Comparison of ENCODE assay signal across 16 mouse cellular contexts in the genomic region with DNA sequence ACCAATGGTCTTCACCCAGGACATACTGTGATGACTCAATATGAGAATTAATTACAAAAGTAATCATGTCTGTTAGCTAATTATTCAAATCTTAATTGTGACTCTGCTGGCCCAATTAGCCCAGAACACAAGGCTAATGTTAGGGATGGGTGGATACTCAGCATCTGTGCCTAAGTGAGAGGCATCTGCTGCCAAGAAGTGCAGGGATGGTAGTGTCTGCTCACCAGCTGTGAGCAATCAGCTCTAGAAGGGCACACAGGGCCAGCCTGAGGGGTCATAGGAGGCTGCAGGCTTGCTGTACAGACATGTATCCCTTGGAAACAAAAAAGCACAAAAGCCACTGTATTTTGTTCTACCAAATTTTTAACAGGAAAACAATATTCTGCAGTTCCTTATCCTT.
DNase-seq lines count a peak whose midpoint lies in the region; ATAC-seq lines count a peak whose summit lies in the region.
"Had no signal": no experiment of that assay in that cellular context is flagged by ENCODE, and none has a peak within 500 bp of the region (broad histone marks: within the 10 kb centered on the region; RNA-seq: fewer than 3 reads in every experiment).

No protein-coding gene starts in this region.

- peak; percentile 63; the same call in 1 of the 2 replicates for ATAC-seq in forebrain, embryonic 12.5 days (ENCODE audit: low FRiP score)
- ATAC-seq in embryonic facial prominence, embryonic 11.5 days (replicated peaks; ENCODE audit: insufficient number of reproducible peaks, low FRiP score, low TSS enrichment, low read depth), result no peak
- ATAC-seq in hindbrain, embryonic 14.5 days (ENCODE audit: low FRiP score), result peak; percentile 87
- ATAC-seq in kidney, embryonic 14.5 days (ENCODE audit: low FRiP score, low TSS enrichment), result no peak

- H3K4me1 ChIP-seq in forebrain, embryonic 12.5 days, result no peaks in the 10 kb centered on the region
- H3K4me1 ChIP-seq in forebrain, embryonic 10.5 days, result no peaks in the 10 kb centered on the region
- no peaks in the 10 kb centered on the region for H3K4me1 ChIP-seq in embryonic facial prominence, embryonic 11.5 days (ENCODE audit: control insufficient read depth, insufficient read depth, low read length)
- H3K4me1 ChIP-seq in hindbrain, embryonic 14.5 days (replicated peaks; ENCODE audit: control insufficient read depth, insufficient read depth, low read length), result no peaks in the 10 kb centered on the region
- H3K4me1 ChIP-seq in kidney, embryonic 14.5 days (ENCODE audit: control insufficient read depth, insufficient read depth, low read length), result no peaks in the 10 kb centered on the region
- H3K4me1 ChIP-seq: embryonic facial prominence, embryonic 15.5 days; heart, embryonic 12.5 days; liver, embryonic 13.5 days; megakaryocyte, embryonic 14.5 days had no signal

- no peak for DNase-seq in forebrain, embryonic 10.5 days (ENCODE audit: extremely low spot score, low spot score)
- DNase-seq in brain, adult 2 months (ENCODE audit: low read depth, low spot score), result peak; percentile 53
- peak; percentile 7 for DNase-seq in embryonic facial prominence, embryonic 11.5 days (ENCODE audit: low spot score)
- no peak for DNase-seq in hindbrain, embryonic 14.5 days (ENCODE audit: low spot score)
- DNase-seq in layer of hippocampus, postnatal 36 days, result no peak
- DNase-seq in urinary bladder, postnatal 36 days (ENCODE audit: low spot score in 2 of 2), result no peak
- DNase-seq: gastrocnemius, postnatal 25 days; kidney, adult 8-10 months; kidney, postnatal 4 days; liver, embryonic 13.5 days had no signal

- no peak overlapping the region for H3K9ac ChIP-seq in forebrain, embryonic 12.5 days
- H3K9ac ChIP-seq in embryonic facial prominence, embryonic 11.5 days (replicated peaks; ENCODE audit: low read length), result no peak overlapping the region
- no peak overlapping the region for H3K9ac ChIP-seq in hindbrain, embryonic 14.5 days
- no peak overlapping the region for H3K9ac ChIP-seq in kidney, embryonic 14.5 days (ENCODE audit: low read depth, low read length)
- H3K9ac ChIP-seq: embryonic facial prominence, embryonic 15.5 days; heart, embryonic 12.5 days; liver, embryonic 13.5 days had no signal

- no peaks in the 10 kb centered on the region for H3K27me3 ChIP-seq in forebrain, embryonic 12.5 days
- H3K27me3 ChIP-seq in forebrain, embryonic 10.5 days (ENCODE audit: poor library complexity, severe bottlenecking), result no peaks in the 10 kb centered on the region
- H3K27me3 ChIP-seq in embryonic facial prominence, embryonic 11.5 days (ENCODE audit: control insufficient read depth, insufficient read depth, low read length), result no peaks in the 10 kb centered on the region
- H3K27me3 ChIP-seq in hindbrain, embryonic 14.5 days (ENCODE audit: control insufficient read depth, insufficient read depth, low read length), result no peaks in the 10 kb centered on the region
- no peaks in the 10 kb centered on the region for H3K27me3 ChIP-seq in kidney, embryonic 14.5 days (ENCODE audit: control insufficient read depth, insufficient read depth, low read length)
- H3K27me3 ChIP-seq: embryonic facial prominence, embryonic 15.5 days; heart, embryonic 12.5 days; liver, embryonic 13.5 days; megakaryocyte, embryonic 14.5 days had no signal

- no peak overlapping the region for H3K4me3 ChIP-seq in forebrain, embryonic 12.5 days (replicated peaks)
- no peak overlapping the region for H3K4me3 ChIP-seq in forebrain, embryonic 10.5 days
- H3K4me3 ChIP-seq in embryonic facial prominence, embryonic 11.5 days (ENCODE audit: low read depth, low read length), result no peak overlapping the region
- no peak overlapping the region for H3K4me3 ChIP-seq in hindbrain, embryonic 14.5 days (replicated peaks; ENCODE audit: low read length)
- H3K4me3 ChIP-seq in kidney, embryonic 14.5 days (ENCODE audit: low read length), result no peak overlapping the region
- H3K4me3 ChIP-seq: embryonic facial prominence, embryonic 15.5 days; heart, embryonic 12.5 days; liver, embryonic 13.5 days; megakaryocyte, embryonic 14.5 days; myocyte had no signal

- no peak overlapping the region for H3K4me2 ChIP-seq in forebrain, embryonic 12.5 days
- no peak overlapping the region for H3K4me2 ChIP-seq in embryonic facial prominence, embryonic 11.5 days (ENCODE audit: low read depth, low read length)
- H3K4me2 ChIP-seq in hindbrain, embryonic 14.5 days (replicated peaks), result no peak overlapping the region
- H3K4me2 ChIP-seq in kidney, embryonic 14.5 days (replicated peaks; ENCODE audit: low read depth, low read length), result no peak overlapping the region
- H3K4me2 ChIP-seq: embryonic facial prominence, embryonic 15.5 days; heart, embryonic 12.5 days; liver, embryonic 13.5 days had no signal

- H3K27ac ChIP-seq in forebrain, embryonic 12.5 days, result no peak overlapping the region
- H3K27ac ChIP-seq in forebrain, embryonic 10.5 days, result no peak overlapping the region
- H3K27ac ChIP-seq in embryonic facial prominence, embryonic 11.5 days (replicated peaks; ENCODE audit: low read depth, low read length), result no peak overlapping the region
- no peak overlapping the region for H3K27ac ChIP-seq in hindbrain, embryonic 14.5 days
- no peak overlapping the region for H3K27ac ChIP-seq in kidney, embryonic 14.5 days (ENCODE audit: low read depth, low read length)
- H3K27ac ChIP-seq: embryonic facial prominence, embryonic 15.5 days; liver, embryonic 13.5 days had no signal

- H3K36me3 ChIP-seq in forebrain, embryonic 12.5 days (replicated peaks), result no peaks in the 10 kb centered on the region
- H3K36me3 ChIP-seq in forebrain, embryonic 10.5 days (replicated peaks), result no peaks in the 10 kb centered on the region
- no peaks in the 10 kb centered on the region for H3K36me3 ChIP-seq in embryonic facial prominence, embryonic 11.5 days (replicated peaks; ENCODE audit: control insufficient read depth, insufficient read depth, low read depth, low read length)
- H3K36me3 ChIP-seq in hindbrain, embryonic 14.5 days (replicated peaks; ENCODE audit: control insufficient read depth, insufficient read depth), result no peaks in the 10 kb centered on the region
- H3K36me3 ChIP-seq in kidney, embryonic 14.5 days (ENCODE audit: control insufficient read depth, insufficient read depth, low read length), result no peaks in the 10 kb centered on the region
- H3K36me3 ChIP-seq: embryonic facial prominence, embryonic 15.5 days; heart, embryonic 12.5 days; liver, embryonic 13.5 days had no signal

- H3K9me3 ChIP-seq in forebrain, embryonic 12.5 days, result no peaks in the 10 kb centered on the region
- no peaks in the 10 kb centered on the region for H3K9me3 ChIP-seq in forebrain, embryonic 10.5 days
- no peaks in the 10 kb centered on the region for H3K9me3 ChIP-seq in embryonic facial prominence, embryonic 11.5 days (replicated peaks; ENCODE audit: control insufficient read depth, low read length)
- H3K9me3 ChIP-seq in hindbrain, embryonic 14.5 days (ENCODE audit: control insufficient read depth, low read length), result no peaks in the 10 kb centered on the region
- no peaks in the 10 kb centered on the region for H3K9me3 ChIP-seq in kidney, embryonic 14.5 days (ENCODE audit: control insufficient read depth, low read length)
- H3K9me3 ChIP-seq: embryonic facial prominence, embryonic 15.5 days; heart, embryonic 12.5 days; liver, embryonic 13.5 days; megakaryocyte, embryonic 14.5 days had no signal

Comparison
In these comparisons a context has a peak if more than half of its experiments do, and no peak if none do; other contexts are left out.
1. ATAC-seq: peak in forebrain, embryonic 12.5 days (single experiment) and hindbrain, embryonic 14.5 days (single experiment); none in embryonic facial prominence, embryonic 11.5 days (single experiment) and kidney, embryonic 14.5 days (single experiment).
2. DNase-seq: peak in brain, adult 2 months (single experiment) and embryonic facial prominence, embryonic 11.5 days (single experiment); none in forebrain, embryonic 10.5 days (single experiment), hindbrain, embryonic 14.5 days (single experiment), layer of hippocampus, postnatal 36 days (0 of 2) and urinary bladder, postnatal 36 days (0 of 2).